Mouse (Mus musculus) layer of hippocampus, adult 8-10 months (tissue): Measurements from ENCODE around the gene Scyl2. TPM values are rescaled to one million over a fixed set of nuclear protein-coding genes. Genes with fewer than 3 reads are reported as not detected.
"Not testable (repeated sequence)": the region's sequence is repeated elsewhere in the genome, so short reads cannot be mapped to it uniquely, and the experiment has no call there.

Source experiments
- DNase-seq, 2 experiments: peaks; one replicate each; pipeline ENCODE4 v3.0.0; 2022; ENCODE audit warnings: low spot score in 2 of 2
- total RNA-seq, 4 experiments: library from RNA; stranded (reverse); gene quantifications; 2 replicates each; pipeline ENCODE4 v1.2.4; 2022

Gene Scyl2
- 10 to 100 TPM; 25.9 to 31.8 (median 29.6) TPM for total RNA-seq

- DNase-seq, result peak; percentile 90
Measured at GRCm38 (mm10) chr10:89686139-89686808, at the start of gene Scyl2. Gene Scyl2, minus strand, starts transcription at chr10:89686285.

GRCm38 (mm10) chr10:89732001-89732794 lies 46.1 kb upstream of the Scyl2 start, which contains the start of gene Actr6:
Gene Actr6, minus strand, starts transcription at chr10:89732295.
- DNase-seq, result peak; percentile 91 to 92

- no peak for DNase-seq
Measured at GRCm38 (mm10) chr10:89731341-89731740, 45.3 kb upstream of the Scyl2 start.

GRCm38 (mm10) chr10:89730386-89730785 lies 44.3 kb upstream of the Scyl2 start:
- no peak for DNase-seq

- DNase-seq, result no peak
Measured at GRCm38 (mm10) chr10:89722247-89723195, 36.4 kb upstream of the Scyl2 start.

GRCm38 (mm10) chr10:89720796-89721195 lies 34.7 kb upstream of the Scyl2 start:
- DNase-seq, result no peak

GRCm38 (mm10) chr10:89720252-89720651 lies 34.2 kb upstream of the Scyl2 start:
- no peak for DNase-seq

GRCm38 (mm10) chr10:89714910-89715309 lies 28.8 kb upstream of the Scyl2 start:
- no peak for DNase-seq

GRCm38 (mm10) chr10:89708720-89709119 lies 22.6 kb upstream of the Scyl2 start:
- no peak for DNase-seq

- DNase-seq, result no peak
Measured at GRCm38 (mm10) chr10:89707397-89707796, 21.3 kb upstream of the Scyl2 start.

GRCm38 (mm10) chr10:89703042-89703441 lies 17.0 kb upstream of the Scyl2 start:
- no peak for DNase-seq

- DNase-seq, result no peak
Measured at GRCm38 (mm10) chr10:89697956-89698355, 11.9 kb upstream of the Scyl2 start.

GRCm38 (mm10) chr10:89696270-89696669 lies 10.2 kb upstream of the Scyl2 start:
- DNase-seq, result not testable (repeated sequence)

GRCm38 (mm10) chr10:89695194-89695911 lies 9.3 kb upstream of the Scyl2 start:
- DNase-seq, result no peak

GRCm38 (mm10) chr10:89690021-89690420 lies 3.9 kb upstream of the Scyl2 start:
- no peak for DNase-seq

- no peak for DNase-seq
Measured at GRCm38 (mm10) chr10:89687455-89687854, 1.4 kb upstream of the Scyl2 start.

GRCm38 (mm10) chr10:89685391-89686138 lies 520 bp downstream of the Scyl2 start:
- DNase-seq, result no peak

- DNase-seq, result no peak
Measured at GRCm38 (mm10) chr10:89682961-89683360, 3.1 kb downstream of the Scyl2 start.

- DNase-seq, result no peak
Measured at GRCm38 (mm10) chr10:89682157-89682556, 3.9 kb downstream of the Scyl2 start.

GRCm38 (mm10) chr10:89681706-89682105 lies 4.4 kb downstream of the Scyl2 start:
- DNase-seq, result no peak
